Mouse (Mus musculus) layer of hippocampus, postnatal 36 days (tissue): ENCODE results near the gene Npsr1. TPM values are rescaled to one million over a fixed set of nuclear protein-coding genes. Genes with fewer than 3 reads are reported as not detected.

Experiments
- DNase-seq, 2 experiments: peaks; one replicate each; pipeline ENCODE4 v3.0.0; 2022
- total RNA-seq, 2 experiments: library from RNA; stranded (reverse); gene quantifications; 2 replicates each; pipeline ENCODE4 v1.2.3; 2021

Npsr1 gene
- total RNA-seq, 2 experiments from 2014 or later = 0.96 to 1.9 TPM

DNA sequence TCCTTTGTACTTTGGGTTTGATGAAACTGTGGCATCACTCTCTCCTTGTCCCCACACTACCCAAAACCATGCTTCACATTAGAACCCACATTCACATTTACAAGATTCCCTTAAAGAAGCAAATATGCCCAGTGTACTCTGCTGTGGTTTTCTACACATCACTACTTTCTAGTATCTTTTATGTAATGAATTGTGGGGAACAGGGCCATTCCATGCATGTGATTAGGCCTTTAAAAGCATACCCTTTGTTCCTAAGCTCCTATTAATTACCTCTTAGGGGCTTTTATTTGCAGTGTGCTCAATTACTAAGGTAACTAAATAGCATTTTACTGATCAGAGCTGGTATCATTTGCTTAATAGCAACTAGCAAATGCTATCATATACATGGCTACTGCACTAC lies 149.8 kb downstream of the Npsr1 start:
- no peak for DNase-seq

DNA sequence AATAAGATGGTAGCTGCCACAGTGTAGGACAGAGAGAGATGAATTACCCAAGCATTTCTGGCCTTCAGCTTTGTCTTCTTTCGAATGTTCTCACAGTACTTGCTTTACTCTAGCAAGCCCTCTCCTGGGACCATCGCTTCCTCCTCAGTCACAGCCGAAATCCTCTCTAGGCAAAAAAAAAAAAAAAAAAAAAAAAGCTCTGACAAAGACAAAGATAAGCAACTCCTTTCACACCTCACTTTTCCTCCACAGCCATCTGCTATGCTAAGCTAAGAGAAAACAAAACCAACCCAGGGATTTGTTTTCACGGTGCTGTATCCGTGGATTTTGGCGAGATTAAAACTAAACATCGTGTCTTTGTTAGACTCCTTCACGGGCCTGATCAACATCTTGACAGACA lies 156.4 kb downstream of the Npsr1 start:
- DNase-seq = no peak

DNA sequence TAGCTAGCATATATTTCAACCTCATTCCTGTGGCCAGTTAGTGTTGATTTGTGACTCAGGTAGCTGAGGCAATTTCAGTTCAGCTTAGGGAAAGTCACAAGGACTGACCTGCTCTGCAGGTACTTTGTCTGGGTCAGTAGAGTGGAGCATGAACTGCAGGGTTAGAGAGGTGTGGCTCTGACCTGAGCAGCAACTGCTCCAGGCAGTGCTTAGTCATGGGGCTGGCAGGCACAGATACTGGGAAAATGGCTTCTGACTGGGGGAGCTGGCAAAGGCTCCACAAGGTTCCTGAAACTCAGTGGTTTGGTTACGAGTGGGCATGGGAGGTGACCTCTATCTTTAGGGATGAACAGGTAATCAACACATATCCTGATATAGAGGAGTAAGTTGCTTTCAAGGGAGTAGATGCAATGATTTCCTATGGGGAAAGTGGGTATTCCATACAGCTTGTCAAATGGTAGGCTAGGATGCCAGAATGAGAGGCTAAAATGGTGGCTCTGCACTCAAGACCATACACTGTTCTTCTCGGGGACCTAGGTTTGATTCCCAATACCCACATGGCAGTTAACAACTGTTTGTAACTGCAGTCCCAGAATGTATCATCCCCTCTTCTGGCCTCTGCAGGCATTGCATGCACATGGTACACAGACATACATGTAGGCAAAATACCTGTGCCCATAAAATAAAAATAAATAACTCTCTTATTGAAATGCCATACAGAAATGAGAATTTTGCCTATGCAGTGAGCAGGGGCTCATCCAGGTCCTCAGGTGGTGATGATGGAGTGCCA lies 182.9 kb downstream of the Npsr1 start:
- no peak for DNase-seq

DNA sequence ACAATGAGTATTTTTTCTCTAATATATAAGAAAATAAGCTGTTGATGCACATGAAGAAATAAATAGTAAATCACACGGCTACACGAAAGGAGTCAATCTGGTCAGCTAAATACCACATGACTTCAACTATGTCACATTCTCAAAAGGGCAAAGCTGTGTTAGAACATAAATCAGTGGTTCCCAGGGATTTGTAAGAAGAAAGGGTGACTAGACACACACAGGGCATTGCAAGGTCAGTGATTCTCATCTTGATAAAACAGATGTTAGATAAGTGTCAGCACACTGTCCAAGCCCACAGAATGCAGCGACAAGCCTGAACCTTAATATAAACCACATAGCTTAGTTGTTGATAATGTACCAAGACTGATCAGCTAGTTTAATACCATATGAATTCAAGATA lies 184.8 kb downstream of the Npsr1 start:
- no peak for DNase-seq

DNA sequence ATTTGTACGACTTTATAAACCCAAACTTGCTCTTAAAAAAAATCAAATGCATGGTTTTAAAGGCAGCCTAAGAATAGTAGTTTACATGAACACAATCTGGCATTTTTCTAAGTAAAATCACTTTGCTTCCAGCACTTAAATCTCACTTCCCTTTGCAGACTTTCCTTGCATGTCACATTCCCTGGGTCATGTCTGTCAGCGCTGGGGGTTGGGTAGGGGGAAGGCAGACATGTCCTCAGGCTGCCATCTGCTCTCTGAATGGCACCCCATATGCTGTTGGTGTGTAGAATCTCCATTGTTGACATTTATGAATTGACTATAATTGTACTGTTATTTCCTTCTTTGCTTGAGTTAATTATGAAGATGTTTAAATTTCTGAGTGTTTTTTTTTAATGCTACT lies 185.3 kb downstream of the Npsr1 start:
- DNase-seq = peak; percentile 26 to 31

DNA sequence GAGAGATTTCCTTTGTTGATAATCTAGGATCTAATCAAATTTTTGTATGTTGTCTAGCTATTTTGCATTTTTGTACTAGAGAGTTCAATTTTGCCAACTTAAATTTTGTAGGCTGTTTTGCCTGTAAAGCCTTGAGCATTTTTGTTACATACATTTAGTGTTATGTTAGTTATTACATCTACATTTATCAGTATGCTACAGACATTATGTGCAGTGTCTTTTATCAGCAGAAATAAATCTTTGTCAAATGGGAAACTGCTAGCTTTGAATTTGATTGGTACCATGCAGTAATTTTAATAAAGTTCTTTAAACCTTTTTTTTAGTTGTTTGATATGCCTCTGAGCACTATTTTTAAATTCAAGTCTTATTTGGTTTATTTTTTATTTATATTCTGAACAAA lies 185.7 kb downstream of the Npsr1 start:
- no peak for DNase-seq

DNA sequence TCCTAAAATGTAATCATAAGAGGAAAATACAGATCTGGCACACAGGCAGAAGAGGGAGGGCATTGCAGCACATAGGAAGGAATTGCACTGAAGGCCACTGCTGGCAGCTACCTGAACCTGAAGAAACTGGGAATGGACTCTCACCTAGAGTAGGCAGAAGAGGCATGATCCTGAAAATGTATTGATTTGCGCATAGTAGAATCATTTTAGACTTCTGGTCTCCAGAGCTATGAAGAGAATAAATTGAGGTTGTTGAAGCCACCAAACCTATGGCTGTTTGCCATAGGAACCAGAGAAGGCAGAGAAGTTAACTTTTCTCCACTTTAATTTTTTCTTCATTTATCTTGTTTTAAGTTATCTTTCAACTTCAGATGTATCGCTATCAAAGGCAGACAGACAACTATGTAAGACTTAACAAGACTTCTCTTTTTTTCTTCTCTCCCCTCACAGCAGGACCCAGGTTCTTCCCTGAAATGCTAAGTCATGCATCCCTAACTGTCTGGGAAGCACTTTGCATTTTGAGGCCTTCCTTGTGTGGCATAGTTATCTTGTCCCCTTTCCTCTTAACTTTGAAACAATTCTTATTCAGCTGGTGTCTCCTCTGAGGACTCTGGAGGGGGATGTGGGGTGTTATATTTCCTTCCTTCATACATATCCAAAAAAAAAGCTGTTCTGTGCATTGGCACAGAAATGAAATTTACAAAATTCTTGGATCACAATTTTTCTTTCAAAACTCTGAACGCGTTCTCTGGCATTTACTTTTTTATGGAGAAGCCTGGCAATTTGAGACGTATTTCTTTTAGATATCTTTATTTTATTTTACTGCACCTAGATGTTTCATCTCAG lies 186.7 kb downstream of the Npsr1 start:
- DNase-seq = no peak

DNA sequence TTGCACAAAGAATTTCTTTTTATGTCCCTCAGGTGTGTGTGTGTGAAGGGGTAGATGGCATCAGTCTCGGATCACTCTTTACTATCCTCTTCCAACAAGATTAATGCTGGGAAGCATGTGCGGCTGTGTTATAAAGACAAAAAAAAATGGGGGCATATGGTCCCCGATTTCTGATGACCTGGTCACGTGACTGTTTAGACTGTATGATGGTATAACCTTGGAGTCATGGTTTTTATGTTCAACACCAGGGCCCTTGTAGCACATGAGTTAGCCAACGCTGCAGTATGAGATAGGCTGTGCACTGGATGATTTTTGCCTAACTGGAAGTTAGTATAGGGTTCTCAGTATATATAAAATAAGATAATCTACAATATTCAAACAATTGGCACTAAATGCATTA lies 187.6 kb downstream of the Npsr1 start:
- no peak for DNase-seq

DNA sequence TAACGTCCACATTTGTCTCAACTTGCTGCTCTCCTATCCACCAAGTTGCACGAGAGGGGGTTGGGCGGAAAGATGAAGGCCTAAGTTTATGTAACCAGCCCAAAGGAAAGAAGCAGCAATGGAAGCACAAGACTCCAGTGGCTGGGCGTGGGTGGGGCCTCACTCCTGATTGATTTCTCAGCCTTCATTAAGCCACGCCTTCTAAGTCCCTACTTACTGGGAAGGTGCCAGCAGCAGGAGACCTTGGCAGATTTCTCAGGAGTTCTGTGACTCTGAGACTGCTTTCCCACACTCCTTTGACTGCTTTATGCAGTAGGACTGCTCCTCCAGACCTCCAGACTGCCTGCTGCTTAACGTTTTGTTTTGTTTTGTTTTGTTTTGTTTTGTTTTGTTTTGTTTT lies 193.6 kb downstream of the Npsr1 start:
- DNase-seq = no peak

DNA sequence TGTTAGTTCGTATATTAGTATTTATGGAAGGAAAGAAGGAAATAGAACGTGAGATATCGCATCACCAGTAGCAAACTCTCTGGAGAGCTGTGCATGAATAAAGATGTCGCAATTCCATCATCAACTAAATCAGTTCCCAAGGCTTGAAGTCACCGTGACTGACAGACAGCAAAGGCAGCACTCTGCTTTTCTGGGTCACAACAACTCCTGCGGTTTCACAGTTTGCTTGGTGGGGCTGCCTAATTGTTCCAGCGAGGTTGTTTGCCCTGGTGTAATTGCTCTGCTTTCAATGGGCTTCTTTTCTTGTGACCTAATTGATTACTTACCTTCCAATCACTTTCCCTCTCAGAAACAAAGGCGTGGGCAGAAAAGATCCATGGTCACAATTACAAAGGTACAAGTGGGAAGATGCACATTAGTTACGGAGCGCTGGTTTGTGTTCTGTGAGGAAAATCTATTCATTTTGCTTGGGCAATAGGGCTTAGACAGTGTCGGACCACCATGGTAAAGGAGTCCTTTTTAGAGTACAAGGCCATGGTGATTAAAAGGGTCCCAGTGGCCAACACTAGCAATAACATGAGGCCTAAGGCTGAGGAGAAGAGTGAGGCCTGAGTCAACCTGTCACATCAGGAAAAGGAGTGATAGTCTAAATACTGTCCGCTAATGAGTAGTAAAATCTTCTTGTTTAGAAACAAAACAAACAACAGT lies 195.6 kb downstream of the Npsr1 start:
- DNase-seq = no peak

DNA sequence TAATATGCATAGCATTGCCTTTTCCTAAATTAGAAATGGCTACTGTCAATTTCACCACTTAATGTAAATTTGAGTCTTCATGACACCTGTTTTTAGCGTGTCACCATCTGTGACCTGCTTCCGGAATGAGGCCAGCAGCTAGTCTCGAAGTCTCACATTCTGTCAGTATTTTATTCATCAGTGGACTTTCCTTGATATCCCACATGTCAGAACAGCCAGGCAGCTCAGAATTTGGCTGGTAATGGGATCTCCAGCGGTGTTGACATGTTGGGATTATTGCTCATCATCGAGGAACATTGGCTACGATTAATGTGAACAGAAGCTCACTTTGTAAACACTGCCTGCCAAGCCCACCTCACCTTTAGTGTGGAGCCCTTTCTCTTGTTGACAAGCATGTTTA lies 205.1 kb downstream of the Npsr1 start:
- no peak for DNase-seq

DNA sequence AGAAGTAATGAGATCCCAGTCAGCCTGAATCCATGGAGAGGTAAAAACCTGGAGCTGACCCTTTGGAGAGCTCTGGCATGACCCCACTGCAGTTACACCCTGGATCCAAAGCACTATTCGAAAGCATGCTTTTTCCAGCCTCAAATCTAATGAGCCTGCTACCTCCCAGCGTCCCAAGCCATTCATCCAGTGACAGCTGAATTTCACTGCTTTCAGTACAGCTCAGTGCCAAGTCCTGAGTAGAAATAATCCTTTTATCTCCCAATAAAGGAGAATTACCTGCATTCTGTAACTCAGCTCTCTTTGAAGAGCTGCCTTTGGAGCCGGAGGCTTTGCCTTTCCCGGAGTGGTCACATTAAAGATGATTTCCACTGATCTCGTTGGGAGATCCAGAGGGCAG lies 209.2 kb downstream of the Npsr1 start:
- no peak for DNase-seq

DNA sequence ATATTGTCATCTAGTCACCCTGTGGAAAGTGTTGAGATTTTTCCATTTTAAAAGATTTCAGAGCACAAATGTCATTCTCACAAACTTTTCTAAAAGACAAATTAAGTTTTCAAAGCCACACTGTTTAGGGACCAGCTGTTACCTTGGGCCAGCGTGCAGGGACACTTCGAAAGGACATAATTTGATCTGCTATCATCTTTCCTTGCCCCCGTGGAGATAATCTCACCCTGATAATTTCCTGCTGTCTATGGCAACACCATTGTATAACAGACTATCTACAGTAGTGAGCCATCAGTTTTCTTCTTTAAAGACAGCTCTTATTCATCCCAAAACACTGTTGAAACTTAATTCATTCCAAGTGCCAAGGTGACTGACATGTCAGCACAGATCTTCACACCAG lies 209.6 kb downstream of the Npsr1 start:
- DNase-seq = no peak

DNA sequence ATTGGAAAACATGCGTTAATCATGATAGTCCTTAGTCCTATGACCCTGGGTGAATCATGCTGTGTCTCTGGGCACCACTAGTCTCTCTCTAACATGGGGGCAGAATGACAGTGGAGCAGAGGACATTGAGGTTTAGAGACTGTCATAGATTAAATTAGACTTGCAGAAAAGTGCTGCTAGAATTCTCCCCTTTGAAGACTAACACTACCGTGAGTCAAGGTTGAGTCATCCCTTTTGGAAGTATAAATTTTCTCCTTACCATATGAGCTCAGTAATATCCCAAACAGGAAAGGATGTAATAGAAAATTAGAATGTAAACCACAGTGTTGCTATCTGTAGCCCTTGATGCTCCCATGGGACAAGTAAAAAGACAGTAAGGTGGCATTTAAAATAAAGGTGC lies 218.0 kb downstream of the Npsr1 start:
- DNase-seq = no peak

DNA sequence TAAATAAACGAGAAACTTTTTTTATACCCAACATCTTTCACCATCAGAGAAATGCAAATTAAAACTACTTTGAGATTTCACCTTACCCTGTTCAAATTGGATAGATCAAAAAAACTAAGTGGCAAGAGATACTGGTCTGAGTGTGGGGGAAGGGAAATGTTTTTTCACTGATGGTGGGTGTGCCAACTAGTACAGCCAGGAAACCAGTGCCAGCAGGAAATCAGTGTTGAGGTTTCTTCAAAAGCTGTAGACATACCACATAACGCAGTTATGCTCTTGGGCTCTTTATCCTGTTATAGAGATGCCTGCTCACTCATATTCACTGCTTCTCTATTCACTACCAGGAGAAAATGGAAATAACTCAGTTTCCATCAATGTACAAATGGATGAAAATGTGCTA lies 233.9 kb downstream of the Npsr1 start:
- no peak for DNase-seq

DNA sequence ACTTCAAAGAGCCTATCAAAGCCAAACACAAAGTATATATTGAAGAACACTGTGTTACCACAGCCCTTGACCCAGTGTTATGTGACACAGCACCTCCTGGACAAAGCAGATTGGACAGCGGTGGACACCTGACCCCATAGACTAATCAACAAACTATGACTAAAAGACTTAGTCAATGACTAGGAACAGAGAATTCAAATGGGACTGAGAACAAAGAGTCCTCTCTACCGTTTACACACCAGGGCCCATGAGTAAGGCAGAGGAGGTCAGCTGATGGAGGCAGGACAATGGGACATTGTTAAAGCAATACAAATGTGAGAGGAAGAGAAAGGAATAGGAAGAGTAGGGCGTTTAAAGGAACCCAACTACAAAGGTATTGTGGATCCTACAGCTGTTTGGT lies 243.5 kb downstream of the Npsr1 start:
- DNase-seq = peak; percentile 3 to 4

DNA sequence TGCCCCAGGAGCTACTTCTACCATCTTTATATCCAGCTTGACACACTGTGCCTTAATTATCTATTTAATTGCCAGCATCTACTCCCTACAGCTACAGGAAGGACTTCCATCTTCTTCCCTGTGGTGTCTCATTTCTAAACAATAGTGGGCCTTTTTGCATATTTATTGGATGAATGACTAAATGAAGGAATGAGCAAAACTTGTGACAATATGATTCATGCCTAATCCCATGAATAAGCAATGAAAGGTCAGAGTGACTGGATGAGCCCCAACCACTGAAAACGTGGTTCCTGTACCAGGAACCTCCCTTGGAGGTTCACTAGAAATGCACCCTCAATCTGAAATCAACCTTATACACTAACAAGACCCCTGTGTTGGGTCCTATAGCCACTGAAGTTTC lies 249.2 kb downstream of the Npsr1 start:
- no peak for DNase-seq

DNA sequence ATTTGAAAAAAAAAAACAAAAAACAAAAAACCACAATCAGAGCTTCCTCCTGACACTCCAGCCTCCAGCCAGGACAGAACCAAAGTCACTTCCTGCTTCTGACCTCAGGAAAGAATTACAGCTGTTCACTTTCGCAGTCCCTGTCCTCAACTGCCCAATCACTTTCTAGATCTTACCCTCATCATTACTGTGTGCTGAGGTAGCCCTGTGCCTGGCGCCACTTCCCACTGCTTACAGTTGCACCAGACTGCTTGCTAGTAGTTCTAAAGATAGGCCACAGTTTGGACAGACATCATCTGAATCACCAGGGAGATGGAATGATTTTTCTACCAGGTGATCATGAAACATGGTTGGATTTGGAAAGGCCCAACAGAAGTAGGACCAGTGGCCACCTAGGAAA lies 251.7 kb downstream of the Npsr1 start:
- no peak for DNase-seq

DNA sequence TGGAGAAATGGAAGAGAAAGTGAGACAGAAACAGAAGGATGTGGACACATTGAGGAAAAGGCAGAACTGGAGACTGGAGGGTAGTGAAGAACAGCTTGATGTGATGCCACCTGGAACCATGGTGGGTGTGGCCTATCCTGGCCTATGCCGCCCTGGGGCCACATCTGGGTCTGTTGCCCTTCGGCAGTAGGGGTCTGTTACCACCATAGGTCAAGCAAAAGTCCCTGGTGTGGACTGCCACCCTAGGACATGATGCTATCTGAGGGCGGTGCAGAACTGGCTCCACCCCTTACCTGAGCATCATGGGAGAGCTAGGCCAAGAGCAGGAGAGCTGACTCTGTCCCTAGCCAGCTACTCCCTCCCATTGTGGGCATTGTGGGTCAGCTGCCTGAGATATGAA lies 253.6 kb downstream of the Npsr1 start:
- no peak for DNase-seq
